Mouse (Mus musculus) heart, embryonic 11.5 days (tissue): ENCODE results near the gene Gpatch1. TPM values are rescaled to one million over a fixed set of nuclear protein-coding genes. Genes with fewer than 3 reads are reported as not detected.

ENCODE experiments used
- ATAC-seq: fragments of 200-750 bp; cut with Nextera tagmentation; replicated peaks from 2 replicates; pipeline ENCODE4 v1.8.0; 2017; ENCODE audit warnings: moderate library complexity; ENCODE audit not compliant: insufficient number of reproducible peaks, low FRiP score, low TSS enrichment
- H3K27ac ChIP-seq: fragments of 300-500 bp; sonication (generic); 2 replicates; pipeline ENCODE4 v1.5.1; 2014; ENCODE audit warnings: mild to moderate bottlenecking, low read depth, low read length
- H3K27me3 ChIP-seq: fragments of 300-500 bp; sonication (generic); 2 replicates; pipeline ENCODE4 v1.6.1; 2014; ENCODE audit warnings: mild to moderate bottlenecking, low read length, mixed read lengths; ENCODE audit not compliant: control insufficient read depth, insufficient read depth
- H3K36me3 ChIP-seq: fragments of 300-500 bp; sonication (generic); 2 replicates; pipeline ENCODE4 v1.6.1; 2014; ENCODE audit warnings: mild to moderate bottlenecking, low read length, moderate library complexity, mixed read lengths; ENCODE audit not compliant: control insufficient read depth, insufficient read depth
- H3K4me1 ChIP-seq: fragments of 300-500 bp; sonication (generic); 2 replicates; pipeline ENCODE4 v1.6.1; 2014; ENCODE audit warnings: low read length; ENCODE audit not compliant: control insufficient read depth, insufficient read depth
- H3K4me2 ChIP-seq: fragments of 300-500 bp; sonication (generic); 2 replicates; pipeline ENCODE4 v1.6.1; 2014; ENCODE audit warnings: mild to moderate bottlenecking, moderate library complexity
- H3K4me3 ChIP-seq: fragments of 300-500 bp; sonication (generic); 2 replicates; pipeline ENCODE4 v1.5.1; 2014; ENCODE audit warnings: low read depth, low read length
- H3K9ac ChIP-seq: fragments of 300-500 bp; sonication (generic); 2 replicates; pipeline ENCODE4 v1.6.1; 2014; ENCODE audit warnings: mild to moderate bottlenecking, low read depth, low read length, moderate library complexity
- H3K9me3 ChIP-seq: fragments of 300-500 bp; sonication (generic); replicated peaks from 2 replicates; pipeline ENCODE4 v1.6.1; 2016; ENCODE audit warnings: low read length; ENCODE audit not compliant: control insufficient read depth
- WGBS: fragments of 180-500 bp; shearing (Covaris S2); extraction: QIAGEN DNeasy Blood & Tissue Kit; methylation state at CpG from one replicate; pipeline ENCODE4 v1.1.7; 2014; ENCODE audit not compliant: insufficient replicate concordance; 5-methylcytosine and 5-hydroxymethylcytosine counted together
- polyA plus RNA-seq: library from polyadenylated mRNA; unstranded; fragments of >200 nt; fragmentation: Nextera tagmentation; extraction: Ambion mirVana; gene quantifications from 2 replicates; pipeline ENCODE4 v1.2.1, GENCODE M21; 2014

Gene Gpatch1
- polyA plus RNA-seq, 1 experiment from 2014 or later: 10.4 TPM

DNA sequence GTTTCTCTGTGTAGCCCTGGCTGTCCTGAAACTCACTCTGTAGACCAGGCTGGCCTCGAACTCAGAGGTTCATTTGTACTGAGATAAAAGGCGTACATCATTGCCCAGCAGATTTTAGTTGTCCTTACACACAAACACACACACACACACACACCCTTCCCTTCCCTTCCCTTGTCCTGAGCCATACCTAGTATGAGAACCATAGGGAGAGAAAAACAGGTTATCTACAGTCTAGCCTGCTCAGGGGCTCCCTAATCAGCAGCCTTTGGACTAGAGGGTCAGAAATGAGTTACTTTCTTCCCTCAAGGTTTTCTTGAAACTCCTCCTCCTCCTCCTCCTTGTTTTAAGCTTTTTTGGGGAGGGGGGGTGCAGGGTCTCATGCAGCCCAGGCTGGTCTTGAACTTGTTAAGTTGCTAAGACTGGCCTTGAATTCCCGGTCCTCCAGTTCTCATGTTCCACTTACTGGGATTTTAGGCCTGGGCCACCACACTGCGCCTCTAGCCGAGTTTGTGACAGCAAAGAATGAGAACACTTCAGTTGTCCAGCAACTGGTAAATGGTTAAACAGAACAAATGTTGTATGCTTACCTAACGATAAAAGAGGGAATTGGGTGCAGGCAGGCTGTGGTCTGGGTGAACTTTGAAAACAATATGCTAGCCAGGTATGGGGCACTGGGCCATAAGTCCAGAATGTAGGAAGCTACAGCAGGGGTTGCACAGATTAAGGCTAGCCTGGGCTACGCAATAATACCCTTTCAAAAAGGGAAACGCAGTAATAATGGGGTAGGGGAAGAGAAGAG lies 31.8 kb upstream of the Gpatch1 start:
- Histone ChIP-seq H3K27ac (no peak overlapping the region), H3K9ac (no peak overlapping the region), H3K9me3 (no peaks in the 10 kb centered on the region), H3K36me3 (no peaks in the 10 kb centered on the region), H3K27me3 (no peaks in the 10 kb centered on the region), H3K4me1 (0 out of 2 replicates have a peak, but pooled peaks cover 4% of the 10 kb centered on the region), H3K4me2 (no peak overlapping the region), H3K4me3 (no peak overlapping the region)
- no peak for ATAC-seq
- 86% methylated on average over 8 of the region's 8 CpGs for WGBS

- Histone ChIP-seq H3K27ac (no peak overlapping the region), H3K4me1 (0 out of 2 replicates have a peak, but pooled peaks cover 4% of the 10 kb centered on the region), H3K4me3 (no peak overlapping the region), H3K9ac (no peak overlapping the region), H3K4me2 (no peak overlapping the region), H3K9me3 (no peaks in the 10 kb centered on the region), H3K36me3 (no peaks in the 10 kb centered on the region), H3K27me3 (no peaks in the 10 kb centered on the region)
- WGBS: 85% methylated on average over 4 of the region's 4 CpGs
- no peak for ATAC-seq
Measured at GRCm38 (mm10) chr7:35349022-35349421, 30.8 kb upstream of the Gpatch1 start.

DNA sequence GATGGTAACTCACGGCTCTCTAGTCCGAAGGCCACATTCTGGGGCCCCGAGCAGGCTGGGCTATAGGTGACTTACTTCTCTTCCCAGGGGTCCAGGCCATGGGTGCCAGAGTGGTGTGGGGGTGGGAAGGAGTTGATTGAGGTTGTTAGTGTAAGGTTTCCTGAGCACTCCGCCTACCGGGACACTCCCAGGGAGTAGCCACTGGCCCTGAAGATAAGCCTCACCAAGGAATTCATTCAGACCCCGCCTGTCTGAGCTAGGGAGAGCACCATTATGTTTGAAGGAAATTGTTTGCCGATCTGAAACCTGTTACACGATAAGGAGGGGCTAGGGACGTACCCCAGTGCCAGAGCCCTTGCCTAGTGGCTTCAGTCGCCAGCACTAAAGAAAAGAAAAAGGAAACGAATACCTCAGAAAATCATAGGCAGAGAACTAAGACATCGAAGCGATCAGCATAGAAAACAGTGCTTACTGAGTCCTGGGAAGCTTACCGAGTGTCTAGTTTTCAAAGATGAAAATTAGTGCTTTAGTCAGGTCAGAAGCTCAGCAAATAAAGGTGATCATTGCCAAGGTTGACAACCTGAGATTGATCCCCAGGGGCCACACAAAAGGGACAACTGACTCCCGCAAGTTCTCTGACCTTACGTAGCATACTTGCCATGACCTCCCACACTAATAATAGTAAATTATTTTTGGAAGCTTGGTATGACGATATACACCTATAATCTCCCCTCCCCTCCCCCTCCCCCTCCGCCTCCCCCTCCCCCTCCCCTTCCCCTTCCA lies 29.9 kb upstream of the Gpatch1 start:
- 41% methylated on average over 18 of the region's 18 CpGs for WGBS
- no peak for ATAC-seq
- no peaks in the 10 kb centered on the region for H3K36me3 ChIP-seq
- no peak overlapping the region for H3K4me2 ChIP-seq
- no peaks in the 10 kb centered on the region for H3K27me3 ChIP-seq
- no peak overlapping the region for H3K27ac ChIP-seq
- 0 out of 2 replicates have a peak, but pooled peaks cover 4% of the 10 kb centered on the region for H3K4me1 ChIP-seq
- H3K9ac ChIP-seq: no peak overlapping the region
- no peaks in the 10 kb centered on the region for H3K9me3 ChIP-seq
- H3K4me3 ChIP-seq: no peak overlapping the region

DNA sequence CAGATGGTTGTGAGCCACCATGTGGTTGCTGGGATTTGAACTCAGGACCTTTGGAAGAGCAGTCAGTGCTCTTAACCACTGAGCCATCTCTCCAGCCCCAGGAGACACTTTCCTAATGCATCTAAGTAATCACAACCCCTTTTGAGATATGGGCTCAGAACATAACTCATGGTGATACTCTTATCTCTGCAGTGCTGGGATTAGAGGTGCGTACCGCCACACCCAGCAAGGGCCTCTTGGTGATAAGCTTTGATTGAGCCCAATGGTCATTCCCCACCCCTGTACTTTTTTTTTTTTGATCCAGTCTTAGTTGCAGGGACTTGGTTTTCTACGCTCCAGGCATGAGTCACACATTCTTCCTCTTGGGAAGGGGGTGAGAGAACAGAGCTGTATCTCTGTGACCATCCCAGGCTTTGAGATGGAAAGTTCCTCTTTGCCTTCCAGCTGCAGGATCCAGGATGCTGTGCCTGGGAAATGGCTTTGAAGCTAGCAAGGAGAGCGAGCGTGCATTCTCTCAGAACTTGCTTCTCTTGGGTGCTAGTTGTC lies 26.6 kb upstream of the Gpatch1 start:
- no peaks in the 10 kb centered on the region for H3K36me3 ChIP-seq
- no peak overlapping the region for H3K27ac ChIP-seq
- no peaks in the 10 kb centered on the region for H3K9me3 ChIP-seq
- no peaks in the 10 kb centered on the region for H3K27me3 ChIP-seq
- 0 out of 2 replicates have a peak, but pooled peaks cover 4% of the 10 kb centered on the region for H3K4me1 ChIP-seq
- WGBS: 55% methylated on average over 5 of the region's 5 CpGs
- H3K4me3 ChIP-seq: no peak overlapping the region
- no peak overlapping the region for H3K4me2 ChIP-seq
- H3K9ac ChIP-seq: no peak overlapping the region
- ATAC-seq: no peak

DNA sequence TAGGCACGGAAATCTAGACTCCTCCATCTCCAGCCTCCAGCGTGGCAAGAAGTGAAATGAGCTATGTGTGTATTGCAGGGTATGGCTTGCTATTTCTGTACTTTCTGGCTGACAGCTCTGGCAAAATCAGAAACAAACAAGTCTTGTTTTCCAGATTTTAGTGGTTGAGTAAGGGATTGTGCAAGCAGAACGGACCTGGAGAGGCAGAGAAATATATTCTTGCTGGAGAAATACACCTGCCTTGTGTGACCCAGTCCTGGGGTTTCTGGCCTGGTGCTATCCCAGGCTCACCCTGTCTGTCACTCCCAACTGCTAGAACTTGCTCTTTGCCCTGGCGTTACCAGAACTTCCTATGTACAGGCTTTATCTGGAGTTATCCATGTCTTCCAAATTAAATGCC lies 24.3 kb upstream of the Gpatch1 start:
- Histone ChIP-seq H3K9me3 (no peaks in the 10 kb centered on the region), H3K27me3 (no peaks in the 10 kb centered on the region), H3K4me3 (no peak overlapping the region), H3K36me3 (no peaks in the 10 kb centered on the region), H3K9ac (no peak overlapping the region), H3K4me2 (no peak overlapping the region), H3K27ac (no peak overlapping the region), H3K4me1 (0 out of 2 replicates have a peak, but pooled peaks cover under 1% of the 10 kb centered on the region)
- WGBS: 52% methylated on average over 4 of the region's 4 CpGs
- ATAC-seq: no peak

DNA sequence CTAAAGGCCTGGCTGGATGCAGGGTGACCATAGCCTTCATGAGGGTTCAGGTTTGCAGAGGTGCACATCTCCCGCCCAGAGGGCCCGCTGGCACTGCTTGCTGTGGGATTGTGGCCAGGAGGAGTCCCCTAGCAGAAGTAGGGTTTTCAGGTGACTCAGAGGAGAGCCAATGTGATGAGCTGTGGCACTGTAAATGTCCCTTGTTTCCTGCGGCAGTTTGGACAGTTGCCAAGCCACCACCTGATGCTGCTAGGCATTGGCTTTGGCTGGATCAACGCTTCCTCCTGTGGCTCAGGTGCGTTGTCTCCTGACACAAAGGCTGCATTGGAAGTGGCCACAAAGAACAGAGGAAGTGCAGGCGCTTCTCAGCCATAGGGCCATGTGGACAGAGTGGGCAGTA lies 23.0 kb upstream of the Gpatch1 start:
- WGBS: 81% methylated on average over 6 of the region's 6 CpGs
- H3K36me3 ChIP-seq: no peaks in the 10 kb centered on the region
- no peak for ATAC-seq
- H3K4me3 ChIP-seq: no peak overlapping the region
- H3K9me3 ChIP-seq: no peaks in the 10 kb centered on the region
- H3K27me3 ChIP-seq: 0 out of 2 replicates have a peak, but pooled peaks cover 4% of the 10 kb centered on the region
- no peak overlapping the region for H3K4me2 ChIP-seq
- H3K27ac ChIP-seq: no peak overlapping the region
- H3K4me1 ChIP-seq: no peaks in the 10 kb centered on the region
- no peak overlapping the region for H3K9ac ChIP-seq

DNA sequence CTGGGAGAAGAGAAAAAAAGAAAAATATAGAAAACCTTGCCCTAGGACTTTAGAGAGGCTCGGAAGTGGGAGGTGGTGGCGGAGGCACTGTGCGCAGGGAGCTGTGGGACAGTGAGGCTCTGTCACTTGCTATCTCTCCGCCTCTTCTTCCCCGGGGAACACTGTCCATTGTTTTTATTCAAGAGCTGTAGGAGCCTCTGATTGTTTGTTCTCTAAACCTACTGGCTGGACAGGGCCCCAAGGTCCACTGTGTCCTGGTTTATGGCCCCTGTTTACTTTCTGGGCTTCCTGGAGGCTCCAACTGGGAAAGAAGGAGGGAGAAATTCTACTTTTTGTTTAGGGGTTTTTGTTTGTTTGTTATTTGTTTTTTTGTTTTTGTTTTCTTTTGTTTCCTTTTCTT lies 22.0 kb upstream of the Gpatch1 start:
- H3K4me3 ChIP-seq: no peak overlapping the region
- peaks cover 4% of the 10 kb centered on the region; the same call in 1 of the 2 replicates for H3K4me1 ChIP-seq
- no peak for ATAC-seq
- no peaks in the 10 kb centered on the region for H3K9me3 ChIP-seq
- no peak overlapping the region for H3K9ac ChIP-seq
- 36% methylated on average over 5 of the region's 5 CpGs for WGBS
- no peak overlapping the region for H3K4me2 ChIP-seq
- H3K36me3 ChIP-seq: no peaks in the 10 kb centered on the region
- peaks cover 8% of the 10 kb centered on the region; the same call in 1 of the 2 replicates for H3K27me3 ChIP-seq
- no peak overlapping the region for H3K27ac ChIP-seq

- Histone ChIP-seq H3K4me1 (peaks cover 8% of the 10 kb centered on the region; the same call in 1 of the 2 replicates), H3K9me3 (no peaks in the 10 kb centered on the region), H3K36me3 (no peaks in the 10 kb centered on the region), H3K27me3 (peaks cover 8% of the 10 kb centered on the region; the same call in 1 of the 2 replicates), H3K4me2 (peak overlapping the region; percentile 100), H3K4me3 (peak overlapping the region; percentile 60), H3K27ac (peak overlapping the region; percentile 22; the same call in 1 of the 2 replicates), H3K9ac (peak overlapping the region; percentile 69)
- WGBS: under 1% methylated on average over 51 of the region's 51 CpGs
- ATAC-seq: no peak
Measured at GRCm38 (mm10) chr7:35334527-35335452, 16.6 kb upstream of the Gpatch1 start.
